Mouse (Mus musculus) forebrain, embryonic 11.5 days (tissue): ENCODE results near the gene Bzw1. TPM values are rescaled to one million over a fixed set of nuclear protein-coding genes. Genes with fewer than 3 reads are reported as not detected.
"Not testable (repeated sequence)": the region's sequence is repeated elsewhere in the genome, so short reads cannot be mapped to it uniquely, and the experiment has no call there.

ENCODE experiments used
- ATAC-seq: fragments of 200-750 bp; cut with Nextera tagmentation; replicated peaks from 2 replicates; pipeline ENCODE4 v1.8.0; 2017; ENCODE audit warnings: moderate TSS enrichment; ENCODE audit not compliant: low FRiP score
- DNase-seq: peaks from one replicate; pipeline ENCODE4 v3.0.0-alpha.2; 2017; ENCODE audit warnings: low spot score
- H3K27ac ChIP-seq: fragments of 300-500 bp; sonication (generic); 2 replicates; pipeline ENCODE4 v1.5.1; 2014; ENCODE audit warnings: low read depth, low read length
- H3K27me3 ChIP-seq: fragments of 300-500 bp; sonication (generic); 2 replicates; pipeline ENCODE4 v1.6.1; 2014; ENCODE audit warnings: mild to moderate bottlenecking, low read length, mixed read lengths; ENCODE audit not compliant: control insufficient read depth, insufficient read depth
- H3K36me3 ChIP-seq: fragments of 300-500 bp; sonication (generic); 2 replicates; pipeline ENCODE4 v1.6.1; 2014; ENCODE audit warnings: mild to moderate bottlenecking, low read length, moderate library complexity, mixed read lengths; ENCODE audit not compliant: control insufficient read depth, insufficient read depth
- H3K4me1 ChIP-seq: fragments of 300-500 bp; sonication (generic); replicated peaks from 2 replicates; pipeline ENCODE4 v1.6.1; 2014; ENCODE audit warnings: low read length, mixed read lengths; ENCODE audit not compliant: control insufficient read depth, insufficient read depth
- H3K4me2 ChIP-seq: fragments of 300-500 bp; sonication (generic); 2 replicates; pipeline ENCODE4 v1.6.1; 2014; ENCODE audit warnings: low read depth, mild to moderate bottlenecking, low read length, moderate library complexity, mixed read lengths; ENCODE audit not compliant: severe bottlenecking
- H3K4me3 ChIP-seq: fragments of 300-500 bp; sonication (generic); 2 replicates; pipeline ENCODE4 v1.5.1; 2014; ENCODE audit warnings: low read depth, low read length
- H3K9ac ChIP-seq: fragments of 300-500 bp; sonication (generic); 2 replicates; pipeline ENCODE4 v1.6.1; 2014; ENCODE audit warnings: low read length
- H3K9me3 ChIP-seq: fragments of 300-500 bp; sonication (generic); 2 replicates; pipeline ENCODE4 v1.6.1; 2016; ENCODE audit warnings: low read length, mixed read lengths; ENCODE audit not compliant: control insufficient read depth
- WGBS: fragments of 180-500 bp; shearing (Covaris S2); extraction: QIAGEN DNeasy Blood & Tissue Kit; methylation state at CpG from one replicate; pipeline ENCODE4 v1.1.7; 2014; 5-methylcytosine and 5-hydroxymethylcytosine counted together
- polyA plus RNA-seq: library from polyadenylated mRNA; unstranded; fragments of >200 nt; fragmentation: Nextera tagmentation; extraction: Ambion mirVana; gene quantifications from 2 replicates; pipeline ENCODE4 v1.2.1, GENCODE M21; 2014

The Bzw1 gene
- polyA plus RNA-seq, 1 experiment from 2014 or later: 551 TPM

GRCm38 (mm10) chr1:58364551-58364950 is 28.1 kb upstream of the Bzw1 start:
- ATAC-seq (no peak), DNase-seq (no peak)
- Histone ChIP-seq H3K27me3 (no peaks in the 10 kb centered on the region), H3K4me1 (no peaks in the 10 kb centered on the region), H3K9ac (no peak overlapping the region), H3K27ac (no peak overlapping the region), H3K4me3 (no peak overlapping the region), H3K36me3 (no peaks in the 10 kb centered on the region), H3K4me2 (no peak overlapping the region), H3K9me3 (no peaks in the 10 kb centered on the region)
- 95% methylated on average over 12 of the region's 12 CpGs for WGBS

DNA sequence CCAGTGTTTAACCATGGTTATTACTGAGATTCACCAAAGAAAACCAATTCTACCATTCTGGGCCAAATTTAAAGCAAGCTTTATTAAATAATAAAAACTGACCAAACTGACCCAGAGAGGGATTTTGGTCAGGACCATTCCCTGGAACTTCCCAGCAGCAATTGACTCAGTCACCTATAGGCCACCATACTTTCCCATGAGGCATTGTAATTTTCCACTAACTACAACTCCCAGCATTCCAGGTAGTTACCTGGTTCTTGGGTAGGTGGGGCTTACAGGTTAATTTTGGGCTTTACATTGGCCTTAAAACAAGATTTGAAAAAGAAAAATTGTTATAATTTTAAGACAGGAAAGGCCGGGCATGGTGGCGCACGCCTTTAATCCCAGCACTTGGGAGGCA is 26.9 kb upstream of the Bzw1 start:
- no peak for ATAC-seq
- Histone ChIP-seq H3K4me3 (no peak overlapping the region), H3K9ac (no peak overlapping the region), H3K36me3 (no peaks in the 10 kb centered on the region), H3K27ac (no peak overlapping the region), H3K9me3 (no peaks in the 10 kb centered on the region), H3K27me3 (no peaks in the 10 kb centered on the region), H3K4me2 (no peak overlapping the region), H3K4me1 (no peaks in the 10 kb centered on the region)
- DNase-seq: no peak
- WGBS: 94% methylated on average over 3 of the region's 3 CpGs

DNA sequence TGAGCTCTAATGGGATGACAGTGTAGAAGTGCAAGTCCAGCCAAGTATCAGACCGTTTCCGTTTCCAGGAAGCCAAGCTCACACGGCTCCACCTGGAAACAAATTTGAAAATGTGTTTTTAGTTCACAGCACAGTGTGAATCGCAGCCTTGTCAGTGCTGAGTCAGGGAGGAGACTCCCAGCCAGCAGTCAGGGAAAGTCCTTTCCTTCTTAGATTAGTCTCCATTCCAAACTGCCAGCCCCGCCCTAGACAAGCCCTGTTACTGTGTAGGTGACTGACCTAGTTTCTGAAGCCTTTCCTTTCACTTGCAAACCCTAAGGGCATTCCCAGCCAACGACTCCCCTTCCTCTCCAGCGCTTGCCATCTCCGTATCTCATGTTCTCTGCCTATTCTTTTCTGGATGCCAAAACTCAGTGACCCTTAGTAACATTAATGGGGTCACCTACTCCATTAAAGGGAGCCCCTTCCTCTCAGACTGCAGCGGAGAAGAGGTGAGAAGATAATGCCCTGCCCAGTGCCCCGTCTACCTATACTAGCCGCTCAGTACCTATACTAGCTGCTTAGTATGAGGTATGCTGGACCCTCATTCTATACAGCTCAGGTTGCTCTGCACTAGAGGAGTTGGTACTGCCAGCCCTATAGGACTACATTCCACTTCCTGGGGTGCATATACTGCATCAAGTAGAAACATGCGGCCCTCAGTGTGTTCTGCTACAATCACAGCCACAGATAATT is 25.8 kb upstream of the Bzw1 start:
- no peak overlapping the region for H3K4me3 ChIP-seq
- no peaks in the 10 kb centered on the region for H3K4me1 ChIP-seq
- ATAC-seq: no peak
- no peak overlapping the region for H3K4me2 ChIP-seq
- H3K27ac ChIP-seq: no peak overlapping the region
- H3K9me3 ChIP-seq: no peaks in the 10 kb centered on the region
- no peaks in the 10 kb centered on the region for H3K36me3 ChIP-seq
- H3K9ac ChIP-seq: no peak overlapping the region
- WGBS: 84% methylated on average over 12 of the region's 12 CpGs
- DNase-seq: no peak
- no peaks in the 10 kb centered on the region for H3K27me3 ChIP-seq

GRCm38 (mm10) chr1:58369716-58370115 is 23.0 kb upstream of the Bzw1 start:
- Histone ChIP-seq H3K9me3 (no peaks in the 10 kb centered on the region), H3K9ac (no peak overlapping the region), H3K36me3 (no peaks in the 10 kb centered on the region), H3K4me2 (no peak overlapping the region), H3K27me3 (no peaks in the 10 kb centered on the region), H3K4me1 (no peaks in the 10 kb centered on the region), H3K4me3 (no peak overlapping the region), H3K27ac (no peak overlapping the region)
- WGBS: 69% methylated on average over 2 of the region's 2 CpGs
- DNase-seq (no peak), ATAC-seq (no peak)

DNA sequence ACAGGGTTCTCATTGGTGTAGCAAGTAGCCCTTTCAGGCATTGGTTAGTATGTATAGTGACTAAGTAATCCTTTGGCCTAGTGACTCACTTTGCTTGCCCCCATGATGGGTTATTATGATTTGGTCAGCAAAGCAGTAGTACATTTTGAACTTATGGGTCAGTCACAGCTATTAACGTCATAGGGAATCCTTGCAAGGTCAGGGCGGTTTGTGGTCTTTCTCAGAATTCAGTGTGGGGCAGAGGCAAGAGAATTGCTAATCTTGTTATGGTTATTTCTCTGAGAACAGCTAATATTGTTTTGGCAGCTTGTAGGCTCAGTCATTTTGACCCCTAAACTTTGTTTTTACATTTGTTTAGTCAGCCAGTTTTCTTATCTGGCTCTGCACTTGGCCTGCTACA is 18.4 kb upstream of the Bzw1 start:
- not testable (repeated sequence) for H3K27me3 ChIP-seq, DNase-seq, H3K36me3 ChIP-seq, ATAC-seq, H3K4me2 ChIP-seq, H3K4me3 ChIP-seq, H3K4me1 ChIP-seq, H3K9me3 ChIP-seq, H3K9ac ChIP-seq, H3K27ac ChIP-seq
- WGBS: 82% methylated on average over 2 of the region's 2 CpGs

DNA sequence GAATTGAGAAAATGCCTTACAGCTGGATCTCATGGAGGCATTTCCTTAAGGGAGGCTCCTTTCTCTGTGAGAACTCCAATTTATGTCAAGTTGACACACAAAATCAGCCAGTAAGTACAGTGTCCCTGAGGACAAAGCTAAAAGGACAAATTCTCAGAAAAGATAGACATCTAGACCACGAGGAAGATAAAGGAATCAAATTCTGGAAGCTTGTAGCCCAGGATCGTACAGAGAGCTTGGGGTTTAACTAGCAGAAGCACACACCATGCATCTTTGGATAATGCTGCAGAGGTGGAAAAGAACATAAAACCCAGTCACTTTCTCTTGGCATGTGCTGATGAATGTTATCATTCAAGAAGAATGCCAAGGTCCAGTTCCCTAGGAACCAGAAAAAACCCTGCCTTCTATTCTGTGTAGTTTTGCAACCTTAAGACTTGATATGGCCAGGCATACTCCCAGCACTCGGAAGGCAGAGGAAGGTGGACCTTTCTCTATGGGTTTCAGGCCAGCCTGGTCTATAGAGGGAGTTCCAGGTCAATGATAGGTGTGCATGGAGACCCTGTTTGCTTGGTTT is 17.0 kb upstream of the Bzw1 start:
- no peak overlapping the region for H3K4me3 ChIP-seq
- no peak overlapping the region for H3K27ac ChIP-seq
- 81% methylated on average over 3 of the region's 3 CpGs for WGBS
- H3K9me3 ChIP-seq: no peaks in the 10 kb centered on the region
- H3K36me3 ChIP-seq: no peaks in the 10 kb centered on the region
- no peak for DNase-seq
- H3K4me2 ChIP-seq: no peak overlapping the region
- no peak overlapping the region for H3K9ac ChIP-seq
- ATAC-seq: no peak
- no peaks in the 10 kb centered on the region for H3K4me1 ChIP-seq
- no peaks in the 10 kb centered on the region for H3K27me3 ChIP-seq

DNA sequence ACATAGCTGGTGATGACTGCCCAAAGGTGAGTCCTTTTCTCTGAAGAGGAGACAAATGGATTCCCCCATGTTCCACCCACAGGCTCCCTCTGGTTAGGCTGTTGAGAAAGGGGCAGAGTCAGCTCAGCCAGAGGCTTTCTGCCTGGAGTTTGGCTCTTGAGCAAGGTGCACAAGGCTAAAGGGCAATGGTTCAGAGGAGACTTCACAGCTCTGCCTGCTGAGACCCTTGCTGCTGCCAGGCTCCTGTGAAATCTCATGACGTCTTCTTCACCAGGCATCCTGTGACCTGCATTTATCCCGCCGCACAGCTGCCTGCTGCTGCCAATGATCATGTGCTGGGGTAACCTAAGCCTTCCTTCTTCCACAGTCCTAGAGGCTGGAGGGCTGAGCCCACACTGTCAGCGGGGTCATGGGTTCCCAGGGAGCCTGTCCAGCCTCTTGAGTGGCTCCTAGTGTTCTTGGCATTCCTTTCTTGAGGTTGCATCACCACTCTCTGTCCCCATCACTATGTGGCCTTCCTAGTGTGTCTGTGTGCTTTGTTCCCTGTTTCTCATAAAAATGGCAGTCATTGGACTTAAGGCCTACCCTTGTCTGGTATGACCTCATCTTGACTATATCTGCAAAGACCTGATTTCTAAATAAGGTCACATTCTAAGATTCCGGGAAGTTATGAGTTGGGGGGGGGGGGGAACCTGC is 10.0 kb upstream of the Bzw1 start:
- Histone ChIP-seq H3K4me3 (no peak overlapping the region), H3K9ac (no peak overlapping the region), H3K36me3 (no peaks in the 10 kb centered on the region), H3K27me3 (no peaks in the 10 kb centered on the region), H3K4me1 (no peaks in the 10 kb centered on the region), H3K9me3 (no peaks in the 10 kb centered on the region), H3K4me2 (no peak overlapping the region), H3K27ac (no peak overlapping the region)
- DNase-seq: no peak
- no peak for ATAC-seq
- 80% methylated on average over 5 of the region's 5 CpGs for WGBS

DNA sequence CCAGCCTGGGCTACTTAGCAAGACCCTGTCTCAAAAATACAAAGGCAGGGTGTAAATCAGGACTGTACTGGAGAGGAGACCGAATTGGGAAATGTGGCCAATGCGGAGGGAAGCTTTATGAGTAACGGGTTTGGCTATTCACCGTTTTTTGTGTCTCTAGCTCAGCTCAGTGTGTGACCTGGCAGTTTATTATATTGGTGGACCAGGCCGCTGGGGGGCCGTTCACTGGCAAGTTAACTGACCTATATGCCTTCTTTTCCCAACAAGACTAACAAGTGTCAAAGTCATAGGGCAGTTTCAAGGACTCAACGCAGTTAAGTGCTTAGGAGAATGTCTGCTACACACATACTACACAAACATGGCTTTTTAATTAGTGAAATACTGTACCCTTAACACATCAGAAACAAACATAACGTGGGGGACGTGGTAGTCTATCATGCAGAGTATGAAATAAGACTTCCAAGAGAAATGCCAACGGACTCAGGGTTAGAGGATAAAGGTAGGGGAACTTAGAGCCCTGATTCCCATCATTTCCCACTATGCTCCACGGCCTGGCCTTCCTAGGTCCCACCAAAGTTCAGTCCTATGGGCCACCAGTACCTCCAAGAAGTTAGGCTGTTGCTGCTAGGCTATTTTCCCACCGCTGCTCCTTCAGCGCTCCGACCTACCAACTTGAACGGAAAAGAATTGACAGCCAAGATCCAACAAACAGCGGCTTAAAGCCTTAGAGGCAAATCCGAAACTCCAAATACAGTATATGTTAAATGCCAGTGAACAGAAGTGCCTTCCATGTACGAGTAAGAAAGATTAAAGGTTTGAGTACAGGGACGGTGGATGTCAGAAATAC is 1.1 kb upstream of the Bzw1 start:
- Histone ChIP-seq H3K27me3 (no peaks in the 10 kb centered on the region), H3K4me1 (no peaks in the 10 kb centered on the region; the same call in 1 of the 2 replicates), H3K36me3 (no peaks in the 10 kb centered on the region; the same call in 1 of the 2 replicates), H3K9me3 (no peaks in the 10 kb centered on the region), H3K9ac (peak overlapping the region; percentile 99), H3K27ac (no peak overlapping the region), H3K4me3 (peak overlapping the region; percentile 97), H3K4me2 (peak overlapping the region; percentile 78)
- DNase-seq: no peak
- WGBS: 45% methylated on average over 19 of the region's 19 CpGs
- no peak for ATAC-seq
